In the genomic region with DNA sequence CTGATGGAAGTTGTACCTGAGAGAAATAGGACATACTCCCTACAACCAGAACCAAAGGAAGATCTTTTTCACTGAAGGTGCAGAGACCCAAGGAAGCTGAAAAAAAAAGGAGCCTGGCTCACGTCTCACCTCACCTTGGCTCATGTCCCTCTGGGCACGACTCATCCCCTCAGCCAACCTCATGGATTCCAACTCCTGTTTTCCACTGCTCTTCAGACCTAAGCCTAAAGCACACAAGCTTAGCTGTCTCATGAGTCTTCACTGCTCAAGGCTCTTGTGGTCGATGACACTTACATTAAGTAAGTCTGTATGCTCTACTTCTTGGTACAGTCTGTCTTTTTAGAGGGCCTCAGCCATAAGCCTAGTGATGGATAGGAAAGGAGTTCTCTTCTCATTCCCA, we compare ENCODE assay signal across 22 mouse cellular contexts.
"Had no signal": no experiment of that assay in that cellular context is flagged by ENCODE, and none has a peak within 500 bp of the region (broad histone marks: within the 10 kb centered on the region; RNA-seq: fewer than 3 reads in every experiment).

No protein-coding gene starts in this region.

- H3K27me3 ChIP-seq: heart, embryonic 15.5 days; hindbrain, embryonic 13.5 days; hindbrain, embryonic 15.5 days; intestine, embryonic 15.5 days; limb, embryonic 13.5 days; limb, embryonic 15.5 days; liver, embryonic 12.5 days had no signal

- ATAC-seq: hindbrain, postnatal 0 days; intestine, embryonic 15.5 days; intestine, postnatal 0 days; liver, embryonic 12.5 days had no signal

- DNase-seq: gastrocnemius, postnatal 14 days; gastrocnemius, postnatal 36 days; heart, adult 18-20 months; heart, postnatal 14 days; heart, postnatal 36 days; kidney, adult 18-20 months; kidney, adult 8-10 months; kidney, postnatal 10 days; kidney, postnatal 25 days; kidney, postnatal 4 days; layer of hippocampus, adult 9-11 months; layer of hippocampus, postnatal 36 days; left cerebral cortex, postnatal 4 days had no signal
